Comparison of ENCODE assay signal across 13 mouse cellular contexts in the genomic region with DNA sequence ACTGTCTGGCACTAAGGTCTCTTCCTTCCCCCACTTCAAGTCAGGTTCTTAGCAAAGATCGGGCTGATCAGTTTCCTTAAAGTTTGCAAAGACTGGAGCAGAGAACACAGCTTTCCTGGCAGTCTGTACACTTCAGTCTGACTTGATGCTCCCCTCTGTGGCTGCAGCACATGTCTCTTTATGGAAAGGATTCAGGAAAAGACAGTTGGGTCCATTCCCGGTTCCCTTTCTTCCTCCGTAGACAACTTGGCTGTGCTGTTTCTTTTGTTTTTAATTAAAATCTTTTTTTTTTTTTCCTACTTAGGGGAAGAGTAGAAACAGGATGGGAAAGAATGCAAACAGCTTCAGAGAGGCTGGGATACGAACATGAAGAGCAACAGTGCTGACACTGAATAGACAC.
"Had no signal": no experiment of that assay in that cellular context is flagged by ENCODE, and none has a peak within 500 bp of the region (broad histone marks: within the 10 kb centered on the region; RNA-seq: fewer than 3 reads in every experiment).

No protein-coding gene starts in this region.

- H3K36me3 ChIP-seq: limb, embryonic 10.5 days; liver, embryonic 15.5 days; midbrain, embryonic 13.5 days had no signal

- DNase-seq: kidney, adult 18-20 months; kidney, postnatal 10 days; kidney, postnatal 4 days; lung, adult 2 months; lung, postnatal 36 days; right cerebral cortex, postnatal 14 days; thymus, adult 2 months; thymus, postnatal 36 days had no signal

- H3K4me1 ChIP-seq: liver, embryonic 15.5 days had no signal

- ATAC-seq: lung, postnatal 0 days; midbrain, embryonic 13.5 days had no signal

- H3K9me3 ChIP-seq: limb, embryonic 10.5 days; liver, embryonic 15.5 days; midbrain, embryonic 13.5 days had no signal

- H3K4me3 ChIP-seq: limb, embryonic 10.5 days; liver, embryonic 15.5 days; midbrain, embryonic 13.5 days had no signal

- H3K9ac ChIP-seq: liver, embryonic 15.5 days; midbrain, embryonic 13.5 days had no signal

- H3K4me2 ChIP-seq: liver, embryonic 11.5 days; liver, embryonic 15.5 days; midbrain, embryonic 13.5 days had no signal

- H3K27me3 ChIP-seq: liver, embryonic 15.5 days; midbrain, embryonic 13.5 days had no signal

- H3K27ac ChIP-seq: liver, embryonic 15.5 days had no signal
